Mouse (Mus musculus): ENCODE data around the gene Kcnj6. TPM values are rescaled to one million over a fixed set of nuclear protein-coding genes. Genes with fewer than 3 reads are reported as not detected.

Kcnj6 gene
- total RNA-seq, 2 experiments from 2014 or later = 86.2 to 86.7 TPM

DNA sequence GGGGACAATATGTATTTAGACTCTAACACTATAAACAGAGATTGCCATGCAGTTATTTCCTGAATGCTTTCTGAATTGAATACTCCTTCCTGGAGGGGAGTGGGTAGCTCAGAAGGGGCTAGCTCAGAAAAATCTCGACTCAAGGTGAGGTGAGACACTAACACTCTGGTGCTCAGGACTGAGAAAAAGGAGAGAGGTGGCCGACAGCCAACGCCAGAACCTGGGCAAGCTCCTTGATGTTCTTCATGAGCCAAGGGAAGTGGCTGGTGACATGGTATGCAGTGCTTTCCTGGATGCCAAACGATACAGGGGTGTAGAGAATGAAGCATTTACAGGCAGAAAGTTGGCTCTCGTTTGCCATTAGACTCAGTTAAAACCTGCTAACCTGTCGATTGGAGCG, 48.3 kb downstream of the Kcnj6 start:
- DNase-seq (ENCODE audit: low spot score in 2 of 2) = no peak
- intact Hi-C loops (cut with DNase I) = no loop called here

DNA sequence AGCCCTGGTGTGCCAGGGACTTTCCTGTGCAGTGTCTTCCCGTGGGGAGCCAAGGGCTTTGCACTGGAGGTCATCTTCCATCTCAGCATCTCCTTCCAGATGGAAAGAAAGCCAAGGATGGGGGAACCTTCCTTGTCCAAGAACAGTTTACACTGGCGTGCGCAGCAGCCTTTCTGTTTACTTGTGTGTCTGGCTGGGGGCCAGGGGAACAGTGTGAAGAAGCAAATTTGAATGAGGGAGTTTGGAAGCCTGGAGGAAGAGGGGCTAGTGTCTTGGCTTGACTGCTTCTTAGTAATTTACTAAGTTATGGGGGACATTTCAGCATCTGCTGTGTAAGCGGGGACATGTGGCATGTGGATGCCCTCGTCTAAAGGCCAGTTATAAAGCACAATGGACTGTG, 50.7 kb downstream of the Kcnj6 start:
- intact Hi-C loops (cut with DNase I) = no loop called here
- DNase-seq (ENCODE audit: low spot score in 2 of 2) = no peak

DNA sequence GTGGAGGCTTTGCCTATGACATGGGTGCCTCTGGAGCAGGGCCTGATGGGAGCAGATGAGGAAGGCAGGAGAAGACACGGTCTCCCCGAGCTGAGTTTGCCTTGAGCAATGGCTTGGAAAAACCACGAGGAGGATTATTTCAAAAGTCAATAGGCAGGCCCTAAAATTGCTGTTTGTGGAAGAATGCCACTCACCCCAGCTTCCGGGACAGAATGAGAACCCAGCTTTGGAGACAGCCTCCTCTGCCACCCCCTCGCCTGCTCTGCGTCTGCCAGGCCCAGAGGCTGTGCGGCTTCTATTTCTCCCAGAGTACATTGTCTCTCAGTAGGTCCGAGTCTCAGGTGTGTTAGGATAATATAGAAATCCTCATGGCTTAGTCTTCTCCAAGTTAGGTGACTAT, 64.8 kb downstream of the Kcnj6 start:
- intact Hi-C loops (cut with DNase I) = loop anchor here (1.0 to 5.0 kb wide), 4 partner anchors 49 to 150 kb away; no protein-coding TSS in a partner anchor
- DNase-seq (ENCODE audit: low spot score in 2 of 2) = peak; percentile 47 to 86

DNA sequence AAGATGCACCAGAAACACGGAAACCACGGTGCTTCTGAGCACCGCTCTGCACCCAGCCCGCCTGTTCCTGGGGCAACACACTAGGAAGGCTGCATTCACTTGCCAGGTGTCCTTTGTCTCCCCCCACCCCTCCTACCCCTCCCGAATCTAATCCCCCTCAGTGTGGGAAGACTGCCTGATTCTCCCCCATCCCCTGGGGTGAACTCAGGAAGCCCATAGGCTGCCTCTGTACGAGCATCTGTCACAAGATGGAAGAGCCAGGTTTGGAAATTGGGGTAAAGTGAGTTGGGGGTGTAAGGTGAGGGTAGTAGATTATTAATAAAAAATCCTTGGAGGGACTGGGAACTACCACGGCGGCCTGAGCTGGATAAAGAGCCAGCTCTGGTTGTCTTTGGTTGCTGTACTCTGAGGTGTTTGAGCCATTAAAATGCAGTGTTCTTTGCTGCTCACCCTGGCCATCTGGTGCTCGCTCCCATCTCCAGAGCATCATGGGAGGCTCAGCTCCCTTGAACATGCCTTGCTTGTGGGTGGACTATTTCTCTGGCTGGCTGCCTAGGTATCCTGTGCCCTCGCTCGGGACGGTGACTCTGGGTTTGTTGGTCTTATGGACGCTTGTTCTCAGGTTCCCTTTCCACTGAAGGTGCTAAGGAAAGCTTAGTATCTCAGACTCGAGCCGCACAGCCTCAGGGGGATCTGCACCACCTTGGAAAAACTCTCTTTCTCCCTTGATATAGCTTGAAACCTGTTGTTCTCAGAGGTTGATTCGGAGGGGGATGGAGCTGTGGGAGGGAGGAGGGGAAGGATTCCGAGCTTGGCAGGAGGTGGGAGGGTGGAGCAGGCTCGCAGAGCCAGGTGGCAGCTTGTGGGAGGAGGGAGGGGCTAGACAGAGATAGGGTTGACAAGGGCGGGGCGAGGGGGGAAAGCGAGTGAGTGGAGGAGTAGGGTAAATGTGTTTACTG, 65.9 kb downstream of the Kcnj6 start:
- intact Hi-C loops (cut with DNase I) = loop anchor here (1.0 to 5.0 kb wide), 5 partner anchors 25 to 149 kb away; no protein-coding TSS in a partner anchor
- peak; percentile 67 to 91 for DNase-seq (ENCODE audit: low spot score in 2 of 2)

DNA sequence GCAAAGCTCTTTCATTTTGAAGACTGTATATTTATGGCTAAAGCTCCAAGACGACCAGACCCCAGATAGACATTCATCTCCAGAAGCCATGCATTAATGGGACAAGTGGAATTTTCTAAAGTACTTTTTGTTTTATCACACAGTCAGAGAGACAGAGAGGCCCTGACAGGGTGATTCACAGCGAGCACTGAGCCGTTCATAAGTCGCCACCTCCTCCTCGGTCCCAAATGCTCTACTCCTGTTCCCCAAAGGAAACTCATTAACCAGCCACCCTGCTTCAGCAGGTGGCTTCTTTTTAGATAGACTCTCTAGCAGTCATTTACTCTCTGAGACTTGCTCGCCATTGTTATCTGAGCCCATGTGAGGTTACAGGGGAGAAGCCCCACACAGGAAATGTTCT, 72.1 kb downstream of the Kcnj6 start:
- DNase-seq (ENCODE audit: low spot score in 2 of 2) = no peak
- intact Hi-C loops (cut with DNase I) = no loop called here

- intact Hi-C loops (cut with DNase I) = no loop called here
- peak in 1 of 2 experiments; percentile 38 for DNase-seq (ENCODE audit: low spot score in 2 of 2)
Observed at GRCm38 (mm10) chr16:94919177-94919576, 78.3 kb downstream of the Kcnj6 start.

DNA sequence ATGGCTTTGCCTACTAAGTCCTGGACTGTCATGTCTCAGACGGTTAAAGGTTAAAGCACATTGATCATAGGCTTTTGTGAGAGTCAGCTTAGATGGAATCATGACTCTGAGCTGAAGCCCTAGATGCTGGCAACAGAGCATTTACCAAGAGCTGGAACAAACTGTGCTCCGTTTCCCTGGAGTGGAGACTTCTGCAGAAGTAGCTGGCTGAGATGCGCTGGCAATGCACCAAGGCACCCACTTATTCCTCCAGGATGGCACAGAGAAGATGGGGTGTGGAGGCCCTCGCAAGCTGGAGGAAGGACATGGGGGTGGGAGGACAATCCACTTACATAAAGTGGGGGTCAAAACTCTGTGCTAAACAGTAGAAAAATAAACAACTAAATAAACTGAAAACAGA, 91.5 kb downstream of the Kcnj6 start:
- peak; percentile 74 to 86 for DNase-seq (ENCODE audit: low spot score in 2 of 2)
- intact Hi-C loops (cut with DNase I) = loop anchor here (1.0 to 2.0 kb wide), 2 partner anchors 24 to 25 kb away; no protein-coding TSS in a partner anchor

DNA sequence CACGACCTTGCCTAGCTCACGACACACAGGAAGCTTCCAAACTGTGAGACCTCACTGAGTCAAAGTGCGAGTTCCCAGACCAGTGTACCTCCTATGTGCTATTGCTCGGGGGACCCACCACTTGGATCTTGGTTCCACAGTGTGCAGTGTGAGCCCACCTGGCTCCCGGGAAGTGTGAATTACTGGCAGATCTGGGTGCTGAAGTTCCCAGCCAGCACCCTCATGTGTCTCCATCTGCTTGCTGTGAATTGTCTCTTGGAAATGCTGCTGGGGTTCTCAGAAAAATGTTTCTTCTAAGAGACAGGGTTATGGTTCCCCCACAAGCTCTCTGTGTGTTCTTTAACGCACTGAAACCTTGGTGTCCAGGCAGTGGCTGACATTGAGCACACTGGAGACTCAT, 98.7 kb downstream of the Kcnj6 start:
- intact Hi-C loops (cut with DNase I) = no loop called here
- peak in 1 of 2 experiments; percentile 74 for DNase-seq (ENCODE audit: low spot score in 2 of 2)

DNA sequence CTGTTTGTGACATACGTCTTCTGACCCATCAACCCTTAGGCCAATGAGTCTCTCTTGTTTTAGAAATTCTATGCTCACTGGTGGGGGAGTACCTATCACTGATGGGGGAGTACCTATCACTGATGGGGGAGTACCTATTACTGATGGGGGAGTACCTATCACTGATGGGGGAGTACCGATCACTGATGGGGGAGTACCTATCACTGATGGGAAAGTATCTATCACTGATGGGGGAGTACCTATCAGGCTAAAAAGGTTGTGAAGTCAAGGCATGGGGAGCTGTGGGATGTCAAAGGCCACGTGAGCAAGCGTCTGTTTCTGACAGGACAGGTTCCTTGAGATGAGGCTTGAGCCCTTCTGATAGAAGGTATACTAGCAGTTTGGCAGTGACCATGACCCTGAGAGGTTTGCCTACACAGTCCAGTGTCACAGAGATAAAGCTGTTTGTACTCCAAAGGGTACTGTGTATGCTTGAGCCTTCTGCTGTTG, 105.3 kb downstream of the Kcnj6 start:
- intact Hi-C loops (cut with DNase I) = no loop called here

DNA sequence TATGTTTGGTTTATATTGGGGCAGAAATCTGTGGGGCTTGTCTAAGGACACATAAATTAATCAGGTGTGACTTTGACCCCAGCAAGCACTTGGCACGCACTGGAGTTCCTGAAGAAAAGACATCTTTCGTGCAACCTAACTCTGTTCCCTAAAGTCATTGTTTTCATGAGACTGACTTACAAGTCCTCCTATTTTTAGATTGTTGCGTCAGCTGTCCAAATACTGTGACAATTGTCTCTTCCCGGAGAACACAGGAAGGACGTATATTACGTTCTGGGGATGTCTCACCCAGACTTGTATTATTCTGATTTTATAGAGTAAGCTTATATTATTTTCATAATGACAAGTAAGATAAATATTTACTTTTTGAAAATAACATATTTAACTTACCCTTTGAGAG, 106.9 kb downstream of the Kcnj6 start:
- no peak for DNase-seq (ENCODE audit: low spot score in 2 of 2)
- intact Hi-C loops (cut with DNase I) = no loop called here

More for the DNA sequence above, 105.3 kb downstream of the Kcnj6 start:
- no peak for DNase-seq (ENCODE audit: low spot score in 2 of 2)

DNA sequence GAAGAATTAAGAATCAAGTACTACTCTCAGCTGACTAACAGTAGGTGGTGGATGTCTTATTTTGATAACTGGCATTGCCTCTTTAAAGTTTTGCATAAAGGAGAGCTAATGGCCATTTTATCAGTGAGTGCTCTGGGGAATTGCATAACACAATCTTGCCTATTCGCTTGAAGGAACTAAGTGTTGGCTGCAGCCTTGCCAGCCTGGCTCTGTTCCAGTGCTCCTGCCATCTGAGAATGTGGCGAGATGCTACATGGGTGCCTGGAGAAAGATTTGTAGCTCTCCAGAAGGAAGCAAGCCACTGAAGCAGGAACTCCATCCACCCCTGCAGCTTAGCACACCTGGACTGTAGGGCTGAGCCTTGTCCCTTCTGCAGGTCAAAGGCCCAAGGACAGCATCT, 107.4 kb downstream of the Kcnj6 start:
- DNase-seq (ENCODE audit: low spot score in 2 of 2) = peak in 1 of 2 experiments; percentile 50
- intact Hi-C loops (cut with DNase I) = no loop called here

- DNase-seq (ENCODE audit: low spot score in 2 of 2) = no peak
- intact Hi-C loops (cut with DNase I) = no loop called here
Observed at GRCm38 (mm10) chr16:94888554-94888953, 108.9 kb downstream of the Kcnj6 start.

GRCm38 (mm10) chr16:94886398-94886797, 111.1 kb downstream of the Kcnj6 start:
- DNase-seq (ENCODE audit: low spot score in 2 of 2) = peak in 1 of 2 experiments; percentile 21
- intact Hi-C loops (cut with DNase I) = no loop called here

DNA sequence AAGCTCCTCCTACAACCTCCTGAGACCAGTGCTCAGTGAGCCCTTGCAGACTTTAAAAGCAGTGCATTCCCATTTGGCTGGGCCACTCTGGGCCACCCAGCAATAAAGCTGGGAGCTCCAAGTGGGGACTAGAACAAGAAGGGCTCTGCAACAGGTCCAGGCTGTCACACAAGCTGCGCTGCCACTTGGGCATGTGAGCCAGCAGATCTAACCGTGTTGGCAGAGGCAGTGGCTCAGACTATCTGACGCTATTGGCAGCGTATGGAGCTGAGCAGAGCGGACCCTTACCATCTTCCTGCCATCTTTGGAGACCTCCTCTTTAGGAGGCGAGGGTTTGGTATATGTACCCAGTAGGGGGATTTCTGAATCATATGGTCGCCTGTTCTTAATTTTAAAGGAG, 112.4 kb downstream of the Kcnj6 start:
- intact Hi-C loops (cut with DNase I) = no loop called here
- DNase-seq (ENCODE audit: low spot score in 2 of 2) = peak in 1 of 2 experiments; percentile 78

DNA sequence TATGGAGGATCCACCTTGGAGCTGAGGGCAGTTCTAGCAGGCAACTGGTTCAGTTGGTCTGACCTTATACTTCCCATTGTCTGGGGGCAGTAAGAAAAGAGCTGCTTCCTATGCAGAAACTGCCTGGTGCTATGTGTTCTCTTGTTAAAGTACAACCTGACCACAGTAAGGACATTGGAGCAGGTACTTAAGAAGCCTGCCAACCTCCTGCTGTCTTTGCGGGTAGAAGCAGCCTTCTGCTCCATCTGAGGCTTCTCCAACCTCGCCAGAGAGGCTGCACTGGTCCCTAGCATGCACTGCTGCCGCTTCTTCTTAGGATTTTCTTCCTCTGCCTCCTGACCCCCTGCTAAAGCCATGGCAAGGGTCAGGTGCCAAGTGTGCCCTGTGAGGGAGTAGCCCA, 113.6 kb downstream of the Kcnj6 start:
- intact Hi-C loops (cut with DNase I) = loop anchor here (1.0 to 5.0 kb wide), 5 partner anchors 42 to 113 kb away; partner anchors contain the start of gene Kcnj6
- DNase-seq (ENCODE audit: low spot score in 2 of 2) = peak in 1 of 2 experiments; percentile 25

DNA sequence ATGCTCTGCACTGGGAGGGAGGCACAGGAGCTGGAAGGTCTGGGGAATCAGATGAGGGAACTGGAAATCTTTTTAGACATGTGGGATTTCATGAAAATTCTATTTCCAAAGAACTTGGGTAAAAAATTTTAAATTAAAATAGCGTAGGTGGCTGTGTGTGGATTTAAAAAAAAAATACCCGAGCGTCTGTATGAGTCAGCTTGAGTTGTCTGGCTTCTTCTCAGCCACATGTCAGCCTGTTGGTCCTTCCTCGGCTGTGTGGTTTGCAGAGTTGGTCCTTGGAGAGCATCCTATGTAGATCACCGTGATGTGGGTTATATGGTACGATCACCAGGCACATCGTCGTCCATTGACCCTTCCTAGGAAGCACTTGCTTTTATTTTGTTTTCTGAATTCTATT, 114.3 kb downstream of the Kcnj6 start:
- intact Hi-C loops (cut with DNase I) = loop anchor here (1.0 to 5.0 kb wide), 5 partner anchors 41 to 114 kb away; partner anchors contain the start of gene Kcnj6
- peak; percentile 65 to 88 for DNase-seq (ENCODE audit: low spot score in 2 of 2)

- peak in 1 of 2 experiments; percentile 91 for DNase-seq (ENCODE audit: low spot score in 2 of 2)
- intact Hi-C loops (cut with DNase I) = loop anchor here (1.0 to 5.0 kb wide), 5 partner anchors 24 to 115 kb away; partner anchors contain the start of gene Kcnj6
Observed at GRCm38 (mm10) chr16:94882111-94882510, 115.4 kb downstream of the Kcnj6 start.

DNA sequence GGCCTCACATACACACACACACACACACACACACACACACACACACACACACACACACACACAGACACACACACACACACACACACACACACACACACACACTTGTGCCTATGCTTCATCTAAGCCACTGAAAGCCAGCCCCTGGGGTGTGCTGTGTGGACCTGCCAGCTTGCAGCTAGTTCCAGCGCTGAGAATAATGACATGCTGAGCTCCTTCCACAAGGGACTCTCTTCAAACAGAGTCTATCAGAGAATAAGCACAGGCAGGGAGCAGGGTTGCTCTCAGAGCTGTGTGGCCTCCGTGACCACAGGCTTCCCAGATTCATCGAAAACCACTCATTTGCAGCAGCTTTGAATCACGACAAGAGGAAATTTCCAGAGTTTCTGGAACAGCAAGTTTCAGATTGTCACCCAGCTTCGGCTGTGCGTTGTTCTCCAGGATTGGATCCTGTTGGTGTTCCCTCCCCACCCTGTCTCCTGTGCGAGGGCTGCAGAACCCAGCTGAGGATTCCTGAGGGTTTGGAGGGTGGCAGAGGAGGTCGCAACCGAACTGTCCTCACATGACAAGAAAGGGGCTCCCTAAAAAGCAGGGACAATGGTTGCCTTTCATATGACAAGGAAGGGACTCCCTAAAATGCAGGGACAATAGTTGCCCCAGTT, 124.8 kb downstream of the Kcnj6 start:
- DNase-seq (ENCODE audit: low spot score in 2 of 2) = peak in 1 of 2 experiments; percentile 31

DNA sequence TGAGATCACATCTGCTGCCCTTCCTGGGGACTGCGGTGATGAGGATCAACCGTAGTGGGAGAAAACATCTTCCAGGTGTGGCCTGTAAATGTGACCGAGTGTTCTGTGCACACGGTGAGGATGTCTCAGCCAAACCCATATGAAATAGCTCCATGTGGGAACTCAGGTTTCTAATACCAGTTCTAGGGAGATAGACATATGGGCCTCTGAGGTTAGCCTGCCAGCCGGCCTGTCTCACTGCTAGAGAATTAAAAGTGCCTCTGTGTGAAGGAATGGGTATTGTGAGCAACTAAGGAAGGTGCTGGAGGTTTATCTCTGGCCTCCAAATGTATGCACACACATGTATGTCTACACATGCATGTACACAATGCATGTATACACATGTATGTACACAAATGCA, 129.1 kb downstream of the Kcnj6 start:
- no peak for DNase-seq (ENCODE audit: low spot score in 2 of 2)
- intact Hi-C loops (cut with DNase I) = no loop called here

More for the DNA sequence above, 124.8 kb downstream of the Kcnj6 start:
- intact Hi-C loops (cut with DNase I) = no loop called here
